Comparison of ENCODE assay signal across 25 mouse cellular contexts in genomic region chr14:36894701-36895100, GRCm38 (mm10).
"Had no signal": no experiment of that assay in that cellular context is flagged by ENCODE, and none has a peak within 500 bp of the region (broad histone marks: within the 10 kb centered on the region; RNA-seq: fewer than 3 reads in every experiment).

No protein-coding gene starts in this region.

- H3K9me3 ChIP-seq: heart, embryonic 13.5 days; heart, embryonic 15.5 days; hindbrain, embryonic 13.5 days; hindbrain, embryonic 15.5 days; intestine, embryonic 15.5 days; limb, embryonic 15.5 days; liver, embryonic 12.5 days had no signal

- H3K4me3 ChIP-seq: gastrocnemius, adult 2 months; heart, embryonic 13.5 days; heart, embryonic 15.5 days; hindbrain, embryonic 13.5 days; hindbrain, embryonic 15.5 days; intestine, embryonic 15.5 days; layer of hippocampus, adult 2 months; left cerebral cortex, adult 2 months; limb, embryonic 15.5 days; liver, embryonic 12.5 days had no signal

- H3K4me1 ChIP-seq: heart, embryonic 15.5 days; hindbrain, embryonic 13.5 days; hindbrain, embryonic 15.5 days; intestine, embryonic 15.5 days; limb, embryonic 15.5 days had no signal

- H3K27me3 ChIP-seq: heart, embryonic 13.5 days; heart, embryonic 15.5 days; hindbrain, embryonic 13.5 days; hindbrain, embryonic 15.5 days; intestine, embryonic 15.5 days; limb, embryonic 15.5 days; liver, embryonic 12.5 days had no signal

- DNase-seq: gastrocnemius, adult 2 months; gastrocnemius, postnatal 14 days; gastrocnemius, postnatal 36 days; heart, adult 11 months; heart, postnatal 14 days; heart, postnatal 36 days; kidney, adult 18-20 months; kidney, adult 8-10 months; kidney, postnatal 10 days; kidney, postnatal 25 days; kidney, postnatal 4 days; lung, adult 18-20 months had no signal

- H3K9ac ChIP-seq: heart, embryonic 13.5 days; heart, embryonic 15.5 days; hindbrain, embryonic 13.5 days; hindbrain, embryonic 15.5 days; intestine, embryonic 15.5 days; limb, embryonic 15.5 days; liver, embryonic 12.5 days; liver, embryonic 14.5 days had no signal

- H3K27ac ChIP-seq: gastrocnemius, adult 2 months; heart, embryonic 13.5 days; heart, embryonic 15.5 days; hindbrain, embryonic 13.5 days; hindbrain, embryonic 15.5 days; intestine, embryonic 15.5 days; layer of hippocampus, adult 2 months; left cerebral cortex, adult 2 months; limb, embryonic 15.5 days; liver, embryonic 12.5 days; liver, embryonic 14.5 days had no signal

- H3K36me3 ChIP-seq: intestine, embryonic 15.5 days; liver, embryonic 12.5 days had no signal

- ATAC-seq: inflammation-experienced regulatory T-cells, adult 6 months; intestine, embryonic 15.5 days; intestine, postnatal 0 days; liver, embryonic 12.5 days had no signal

- H3K4me2 ChIP-seq: heart, embryonic 11.5 days; heart, embryonic 13.5 days; heart, embryonic 15.5 days; hindbrain, embryonic 13.5 days; hindbrain, embryonic 15.5 days; intestine, embryonic 15.5 days; limb, embryonic 15.5 days; liver, embryonic 12.5 days had no signal
